Mouse (Mus musculus) CD8-positive naive resting alpha-beta T cell, adult 2 months (primary cell): ENCODE data around the gene Sp9.
A peak's percentile ranks its signal among the peaks of the same experiment; 100 is the strongest.

Experiments
- DNase-seq, 2 experiments: peaks; one replicate each; pipeline ENCODE4 v3.0.0; 2022; ENCODE audit warnings: low read depth in 2 of 2, low spot score in 2 of 2

The Sp9 gene

GRCm38 (mm10) chr2:73271459-73272161 lies at the start of gene Sp9:
Gene Sp9 (plus strand): TSS chr2:73271925.
- DNase-seq = no peak

GRCm38 (mm10) chr2:73231081-73231480 lies 40.6 kb upstream of the Sp9 start:
- DNase-seq = no peak

DNA sequence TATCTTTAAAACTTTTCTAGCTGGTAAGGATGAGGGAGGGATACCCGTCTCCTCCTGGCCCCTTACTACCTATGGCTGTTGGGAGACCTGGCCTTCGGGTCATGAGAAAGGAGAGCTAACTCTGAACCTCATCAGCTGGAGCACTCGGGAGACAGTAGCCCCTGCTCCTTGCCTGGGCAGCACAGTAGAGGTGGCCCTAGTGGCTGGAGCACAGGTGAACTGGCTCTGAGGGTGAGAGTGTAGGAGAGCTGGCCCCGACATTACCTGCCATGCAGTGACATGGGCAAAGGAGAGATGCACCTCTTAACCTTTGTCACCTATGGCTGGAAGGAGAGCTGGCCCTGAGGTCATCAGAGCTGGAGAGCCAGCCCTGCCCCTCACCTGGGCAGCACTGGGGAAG lies 30.4 kb upstream of the Sp9 start:
- no peak for DNase-seq

DNA sequence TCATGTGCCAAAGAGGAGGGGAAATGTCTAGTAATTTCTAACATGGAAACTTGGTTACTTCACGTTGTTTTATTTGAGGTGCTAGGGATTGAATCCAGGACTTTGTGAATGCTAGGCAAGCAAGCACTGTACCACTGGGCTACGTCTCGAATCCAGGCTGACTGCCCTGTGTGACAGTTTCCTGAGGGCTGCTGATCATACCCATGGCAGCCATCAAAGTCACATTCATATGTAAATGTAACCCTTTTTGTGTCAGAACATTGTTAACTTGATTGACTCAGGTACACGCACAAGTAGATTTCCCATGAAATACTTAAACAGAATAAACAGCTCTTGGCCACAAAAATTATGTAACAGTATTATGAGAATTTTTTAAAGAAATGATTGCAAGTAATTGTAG lies 23.0 kb upstream of the Sp9 start:
- DNase-seq = no peak

DNA sequence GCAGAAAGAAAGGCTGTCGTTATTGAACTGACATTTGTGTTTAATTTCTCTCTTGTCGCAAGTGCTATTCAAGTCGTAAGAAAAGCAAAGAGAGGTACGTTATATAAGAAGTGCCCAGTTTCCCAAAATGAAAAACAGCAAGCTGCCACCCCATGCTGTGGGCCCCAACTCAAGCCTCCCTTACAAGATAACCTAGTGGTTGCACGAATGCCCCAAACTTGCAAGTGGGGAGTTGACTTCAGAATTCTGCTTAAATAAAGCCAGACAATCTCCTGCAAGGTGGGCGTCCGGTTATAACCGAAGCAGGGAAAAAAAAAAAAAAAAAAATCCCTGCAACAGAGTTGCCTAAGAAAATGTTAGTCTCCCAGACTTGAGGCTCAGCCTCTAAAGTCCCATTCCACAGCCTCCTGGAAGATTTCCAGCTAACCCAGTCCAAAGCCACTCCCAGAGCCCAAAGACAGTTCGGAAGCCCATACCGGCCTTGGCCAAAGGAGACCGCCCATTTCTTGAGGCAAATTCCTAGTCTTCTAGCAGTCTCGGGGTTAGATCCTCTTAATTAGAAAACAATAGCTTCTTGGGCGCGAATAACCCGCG lies 8.5 kb upstream of the Sp9 start:
- no peak for DNase-seq

- no peak for DNase-seq
These were observed 7.7 kb upstream of the Sp9 start for GRCm38 (mm10) chr2:73263794-73264610.

DNA sequence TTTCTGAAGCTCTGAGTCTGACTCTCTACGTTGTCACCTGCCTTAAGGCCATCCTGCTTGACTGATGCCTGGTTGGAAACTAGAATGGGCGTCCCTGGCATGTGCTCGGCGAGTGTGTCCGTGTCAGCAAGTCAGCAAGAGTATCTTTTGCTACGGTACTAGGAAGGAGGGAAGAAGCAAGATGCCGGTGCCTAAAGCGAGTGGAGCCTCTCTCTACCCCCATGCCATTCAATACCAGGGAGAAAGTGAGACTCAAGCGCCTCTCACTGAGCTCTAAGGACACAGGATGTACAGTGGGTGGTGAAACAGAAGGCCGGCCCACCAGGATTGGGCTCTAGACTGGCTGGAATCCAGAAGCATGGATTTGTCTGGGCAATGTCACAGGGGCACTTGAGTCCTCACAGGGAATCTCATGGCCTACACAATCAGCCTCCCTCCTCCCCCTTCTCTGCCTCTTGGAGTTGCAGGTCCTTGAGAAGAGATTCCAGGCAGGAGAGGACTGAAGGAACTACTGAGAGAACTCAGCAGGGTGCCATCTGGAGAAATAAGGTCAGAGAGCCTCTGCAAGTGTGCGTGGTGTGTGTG lies 7.0 kb upstream of the Sp9 start:
- no peak for DNase-seq

DNA sequence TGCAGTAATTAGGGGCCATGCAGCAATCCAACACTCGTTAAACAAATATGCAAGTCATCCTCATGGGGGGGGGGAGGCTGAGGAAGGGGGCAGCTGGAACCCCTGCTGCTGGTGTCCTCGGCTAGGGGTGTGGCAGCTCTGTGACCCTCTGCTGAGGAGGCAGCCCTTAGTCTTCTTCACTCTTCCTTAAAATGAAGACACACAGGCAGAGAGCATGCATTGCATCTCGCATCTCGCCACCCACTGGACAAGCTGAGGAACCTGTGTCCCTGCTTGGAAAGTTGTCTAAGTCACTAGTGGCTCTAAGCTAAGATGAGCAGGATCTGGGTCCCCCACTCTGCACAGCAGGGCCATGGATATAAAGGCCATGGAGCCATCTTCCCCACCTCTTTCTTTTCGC lies 5.7 kb upstream of the Sp9 start:
- no peak for DNase-seq

- no peak for DNase-seq
These were observed 5.1 kb upstream of the Sp9 start for GRCm38 (mm10) chr2:73266623-73267022.

DNA sequence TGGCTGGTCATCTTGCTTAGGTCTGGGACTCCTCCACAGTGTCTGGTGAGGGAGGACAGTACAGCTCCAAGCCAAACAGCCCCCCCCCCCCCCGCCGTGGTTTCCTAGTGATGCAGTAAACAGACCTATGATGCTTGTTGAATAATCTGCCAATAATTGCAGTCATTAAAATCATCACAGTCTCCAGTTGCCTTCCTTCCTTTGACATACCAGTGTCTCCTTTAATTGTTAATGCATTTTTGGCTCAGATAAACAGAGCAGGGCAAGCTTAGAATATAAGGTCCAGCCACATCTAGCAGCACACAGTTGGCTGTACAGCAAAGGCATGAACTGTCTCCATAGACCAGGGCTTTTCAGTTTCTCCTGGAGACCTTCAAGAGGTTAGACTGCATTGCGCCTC lies 4.5 kb upstream of the Sp9 start:
- no peak for DNase-seq

- no peak for DNase-seq
These were observed 3.9 kb upstream of the Sp9 start for GRCm38 (mm10) chr2:73267818-73268217.

- no peak for DNase-seq
These were observed 3.4 kb upstream of the Sp9 start for GRCm38 (mm10) chr2:73268281-73268680.

GRCm38 (mm10) chr2:73268836-73269395 lies 2.8 kb upstream of the Sp9 start:
- DNase-seq = no peak

DNA sequence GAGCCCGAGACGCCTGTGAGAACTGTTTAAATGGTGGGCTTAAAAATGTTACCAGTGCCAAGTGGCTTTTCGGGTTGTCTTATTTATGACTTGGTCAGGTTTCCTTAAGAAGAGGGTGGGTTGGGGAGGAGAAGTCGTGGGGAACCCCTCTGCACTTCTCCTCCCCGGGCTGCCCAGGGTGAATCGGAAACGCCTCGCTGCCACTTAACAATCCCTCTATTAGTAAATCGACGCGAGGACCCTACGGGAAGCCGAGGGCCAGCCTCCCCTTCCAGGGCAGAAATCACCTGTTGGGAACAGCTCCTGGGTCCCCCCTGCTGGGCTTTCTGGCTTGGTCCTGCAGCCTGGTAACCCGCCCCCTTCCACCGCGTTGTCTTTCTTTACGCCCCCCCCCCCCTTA lies 2.1 kb upstream of the Sp9 start:
- DNase-seq = no peak

- peak in 1 of 2 experiments; percentile 48 for DNase-seq
These were observed 1.6 kb upstream of the Sp9 start for GRCm38 (mm10) chr2:73270071-73270592.

DNA sequence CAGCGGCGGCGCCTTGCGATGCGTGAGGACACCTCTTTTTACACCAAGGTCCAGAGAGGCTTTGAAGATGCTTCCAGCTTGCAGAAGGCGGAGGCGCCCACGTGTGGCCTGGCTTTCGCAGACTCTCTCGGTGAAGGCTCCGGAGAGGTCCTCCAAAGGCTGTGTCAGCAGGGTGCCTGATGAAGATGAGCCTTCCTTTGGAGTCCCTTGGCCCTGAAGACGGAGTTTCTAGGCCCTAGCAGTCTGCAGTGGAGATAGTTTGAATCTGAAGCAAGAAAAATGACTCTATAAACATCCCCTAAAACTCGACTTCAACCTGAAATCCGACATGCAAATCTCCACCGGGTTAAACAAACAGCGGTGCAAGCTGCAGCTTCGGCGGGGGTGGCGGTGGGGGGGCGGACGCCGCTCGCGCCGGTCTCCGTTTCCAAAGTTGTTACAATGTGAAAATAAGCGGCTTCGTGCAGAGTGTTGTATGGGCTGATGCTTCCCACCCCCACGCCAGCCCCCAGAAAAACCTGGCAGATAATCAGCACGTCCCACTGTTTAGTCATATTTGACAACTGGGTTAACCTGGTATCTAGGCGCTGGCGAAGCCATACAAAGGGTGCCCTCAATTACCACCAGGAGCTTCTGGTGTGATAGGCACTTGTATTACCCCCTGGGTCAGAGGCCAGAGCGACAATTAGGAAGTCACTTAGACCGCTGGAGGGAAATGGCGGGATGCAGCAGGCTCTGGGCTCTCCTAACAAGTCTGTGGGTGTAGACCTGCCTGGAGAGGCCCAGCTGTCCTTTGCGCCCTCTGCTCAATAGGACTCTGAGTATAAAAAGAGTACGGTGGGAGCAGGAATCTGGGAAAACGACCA lies 899 bp upstream of the Sp9 start:
- peak in 1 of 2 experiments; percentile 26 for DNase-seq

GRCm38 (mm10) chr2:73272351-73273248 lies 875 bp downstream of the Sp9 start:
- DNase-seq = no peak

DNA sequence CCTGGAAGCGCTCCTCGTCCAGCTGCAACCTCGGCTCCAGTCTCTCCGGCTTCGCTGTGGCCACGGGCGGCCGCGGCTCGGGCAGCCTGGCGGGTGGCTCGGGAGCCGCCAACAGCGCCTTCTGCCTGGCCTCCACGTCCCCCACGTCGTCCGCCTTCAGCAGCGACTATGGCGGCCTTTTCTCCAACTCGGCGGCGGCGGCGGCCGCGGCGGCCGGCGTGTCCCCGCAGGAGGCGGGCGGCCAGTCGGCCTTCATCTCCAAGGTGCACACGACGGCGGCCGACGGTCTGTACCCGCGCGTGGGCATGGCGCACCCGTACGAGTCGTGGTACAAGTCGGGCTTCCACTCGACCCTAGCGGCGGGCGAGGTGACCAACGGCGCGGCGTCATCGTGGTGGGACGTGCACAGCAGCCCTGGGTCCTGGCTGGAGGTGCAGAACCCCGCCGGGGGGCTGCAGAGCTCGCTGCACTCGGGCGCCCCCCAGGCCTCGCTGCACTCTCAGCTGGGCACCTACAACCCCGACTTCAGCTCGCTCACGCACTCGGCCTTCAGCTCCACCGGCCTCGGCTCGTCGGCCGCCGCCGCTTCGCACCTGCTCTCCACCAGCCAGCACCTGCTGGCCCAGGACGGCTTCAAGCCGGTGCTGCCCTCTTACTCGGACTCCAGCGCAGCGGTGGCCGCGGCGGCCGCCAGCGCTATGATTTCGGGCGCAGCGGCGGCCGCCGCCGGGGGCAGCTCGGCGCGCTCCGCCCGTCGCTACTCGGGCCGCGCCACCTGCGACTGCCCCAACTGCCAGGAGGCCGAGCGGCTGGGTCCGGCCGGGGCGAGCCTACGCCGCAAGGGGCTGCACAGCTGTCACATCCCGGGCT lies 1.8 kb downstream of the Sp9 start:
- DNase-seq = no peak
